11 mouse cellular contexts compared by ENCODE assay signal in the genomic region with DNA sequence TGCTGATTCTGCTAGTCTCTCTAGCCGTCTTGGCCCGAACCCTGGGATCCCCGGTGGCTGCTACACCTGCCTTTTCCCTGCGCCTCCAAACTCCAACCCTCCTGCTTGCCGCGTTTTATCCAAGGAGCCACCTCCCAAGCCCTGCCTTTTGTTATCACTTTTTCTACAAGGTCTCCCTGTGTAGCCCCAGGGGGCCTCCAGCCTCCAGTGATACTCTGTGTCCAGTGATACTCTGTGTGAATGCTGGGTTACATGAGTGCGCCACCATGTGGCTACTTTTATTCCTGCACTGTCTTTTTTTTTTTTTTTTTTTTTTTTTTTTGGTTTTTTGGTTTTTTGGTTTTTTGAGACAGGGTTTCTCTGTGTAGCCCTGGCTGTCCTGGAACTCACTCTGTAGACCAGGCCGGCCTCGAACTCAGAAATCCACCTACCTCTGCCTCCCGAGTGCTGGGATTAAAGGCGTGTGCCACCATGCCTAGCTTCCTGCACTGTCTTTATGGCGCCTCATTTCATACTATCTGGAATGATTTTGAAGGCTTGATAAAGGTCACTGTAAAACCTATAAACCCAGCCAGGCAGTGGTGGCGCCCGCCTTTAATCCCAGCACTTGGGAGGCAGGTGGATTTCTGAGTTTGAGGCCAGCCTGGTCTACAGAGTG. TPM values are rescaled to one million over a fixed set of nuclear protein-coding genes. Genes with fewer than 3 reads are reported as not detected.
DNase-seq lines count a peak whose midpoint lies in the region; ATAC-seq and TF ChIP-seq lines count a peak whose summit lies in the region.
"Not testable (repeated sequence)": the region's sequence is repeated elsewhere in the genome, so short reads cannot be mapped to it uniquely, and the experiment has no call there.
"Had no signal": no experiment of that assay in that cellular context is flagged by ENCODE, and none has a peak within 500 bp of the region (broad histone marks: within the 10 kb centered on the region; RNA-seq: fewer than 3 reads in every experiment).

No protein-coding gene starts in this region.

- not testable (repeated sequence) for H3K27me3 ChIP-seq in embryonic facial prominence, embryonic 10.5 days (replicated peaks; ENCODE audit: low read depth, poor library complexity, severe bottlenecking); heart, postnatal 0 days (ENCODE audit: control insufficient read depth, insufficient read depth, low read length)

- ATAC-seq in heart, postnatal 0 days (ENCODE audit: insufficient read depth, low read depth), result not testable (repeated sequence)

- not testable (repeated sequence) for H3K27ac ChIP-seq in embryonic facial prominence, embryonic 10.5 days (replicated peaks); heart, postnatal 0 days (ENCODE audit: low read depth)

- not testable (repeated sequence) for H3K4me1 ChIP-seq in embryonic facial prominence, embryonic 10.5 days; heart, postnatal 0 days (ENCODE audit: control insufficient read depth, insufficient read depth)

- not testable (repeated sequence) for H3K36me3 ChIP-seq in embryonic facial prominence, embryonic 10.5 days (replicated peaks); heart, postnatal 0 days (replicated peaks; ENCODE audit: control insufficient read depth, insufficient read depth, low read length)

- H3K9me3 ChIP-seq in embryonic facial prominence, embryonic 10.5 days; heart, postnatal 0 days (replicated peaks; ENCODE audit: control insufficient read depth, low read length): not testable (repeated sequence)

- peak; percentile 16 for DNase-seq in MEL-GATA-1-ER (ENCODE audit: extremely low read depth, low read depth)
- peak; percentile 9 for DNase-seq in c-Kit-positive CD71-positive TER-119-positive erythroid progenitor cells, embryonic 14.5 days (ENCODE audit: low spot score)
- peak; percentile 46 for DNase-seq in embryonic facial prominence, embryonic 10.5 days (ENCODE audit: low spot score)
- DNase-seq in heart, postnatal 0 days (ENCODE audit: low spot score), result not testable (repeated sequence)
- DNase-seq in kidney, postnatal 4 days, result peak; percentile 50 to 59
- peak; percentile 20 for DNase-seq in lung, postnatal 10 days
- peak; percentile 69 for DNase-seq in retina, embryonic 14.5 days (ENCODE audit: low spot score)
- DNase-seq in thymus, postnatal 0 days (ENCODE audit: low spot score), result peak; percentile 25

- TF ChIP-seq EP300 in heart, postnatal 0 days (IDR thresholded peaks at IDR 0.05; ENCODE audit: low read depth), result not testable (repeated sequence)

- H3K9ac ChIP-seq in heart, postnatal 0 days (replicated peaks; ENCODE audit: low read depth, low read length), result not testable (repeated sequence)

- 39% methylated on average over 14 of the region's 14 CpGs for WGBS in embryonic facial prominence, embryonic 10.5 days
- 40% methylated on average over 14 of the region's 14 CpGs for WGBS in heart, postnatal 0 days

- TF ChIP-seq CTCF in heart, postnatal 0 days (IDR thresholded peaks at IDR 0.05; ENCODE audit: low read depth), result peak; percentile 62

- H3K4me2 ChIP-seq in heart, postnatal 0 days (ENCODE audit: low read depth, low read length), result not testable (repeated sequence)

- H3K4me3 ChIP-seq in embryonic facial prominence, embryonic 10.5 days; heart, postnatal 0 days (ENCODE audit: low read depth, low read length): not testable (repeated sequence)

RNA-seq across cellular contexts. Expression of gene Lima1, which starts 34.2 kb away (rescaled TPM):
- 62.3 and 65.4 TPM in 2 replicates for polyA plus RNA-seq in embryonic facial prominence, embryonic 10.5 days (2016; fragmentation: Nextera tagmentation; extraction: Ambion mirVana)
- total RNA-seq in heart, postnatal 0 days (2014; rRNA removed; ENCODE audit: low replicate concordance), result 12.7 and 15.7 TPM in 2 replicates
- 12.5 and 12.6 TPM in 2 replicates for polyA plus RNA-seq in heart, postnatal 0 days (2015; fragmentation: Nextera tagmentation; extraction: Ambion mirVana)
- polyA plus RNA-seq in thymus, postnatal 0 days (2015; fragmentation: Nextera tagmentation; extraction: Ambion mirVana), result 30.9 and 31.8 TPM in 2 replicates

RNA-seq across cellular contexts. Expression of gene Fam186a, which starts 57.4 kb away (rescaled TPM):
- not detected in 2 replicates for polyA plus RNA-seq in embryonic facial prominence, embryonic 10.5 days (2016; fragmentation: Nextera tagmentation; extraction: Ambion mirVana)
- total RNA-seq in heart, postnatal 0 days (2014; rRNA removed; ENCODE audit: low replicate concordance), result not detected in 2 replicates
- polyA plus RNA-seq in heart, postnatal 0 days (2015; fragmentation: Nextera tagmentation; extraction: Ambion mirVana), result 0.01 and 0.05 TPM in 2 replicates
- polyA plus RNA-seq in thymus, postnatal 0 days (2015; fragmentation: Nextera tagmentation; extraction: Ambion mirVana), result not detected in 2 replicates
- polyA plus RNA-seq: erythroblast, embryonic 14.5 days; hindbrain, embryonic 16.5 days; liver, embryonic 16.5 days had no signal
